Mouse (Mus musculus) kidney, adult 2 months (tissue): Measurements from ENCODE around the gene Olfr215.
A peak's percentile ranks its signal among the peaks of the same experiment; 100 is the strongest.

ENCODE experiments used
- CTCF ChIP-seq: fragments of 200-500 bp; conservative IDR thresholded peaks from 2 replicates; pipeline ENCODE4 v1.5.1; 2011; ENCODE audit warnings: low read depth, mild to moderate bottlenecking, control low read depth, low read length, moderate library complexity, mixed read lengths; ENCODE audit not compliant: insufficient read depth, insufficient read length
- POLR2A ChIP-seq: fragments of 200-500 bp; IDR thresholded peaks from one replicate; pipeline ENCODE4 v1.6.1; 2011; ENCODE audit warnings: low read depth, low read length, control low read depth

DNA sequence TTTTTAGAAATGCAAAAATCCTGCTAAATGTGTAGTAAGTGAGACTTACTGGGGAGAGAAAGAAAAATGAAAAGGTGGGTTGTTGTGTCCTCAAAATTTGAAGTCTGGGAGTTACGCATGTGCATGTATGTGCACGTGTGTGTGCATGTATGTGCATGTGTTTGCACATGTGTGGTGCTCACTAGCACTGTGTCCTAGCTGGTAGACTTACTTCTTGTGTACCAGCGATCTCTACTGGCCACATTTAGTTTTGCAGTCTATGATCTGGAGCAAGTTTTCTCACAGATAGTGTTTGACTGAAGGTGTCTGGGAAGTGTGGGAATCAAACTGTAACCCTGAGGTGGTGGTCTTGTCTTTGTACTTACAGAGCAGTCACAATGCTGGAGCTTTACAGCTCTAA is 14.2 kb downstream of the Olfr215 start:
- peak; percentile 66 for TF ChIP-seq CTCF
- no peak for TF ChIP-seq POLR2A
